In the genomic region with DNA sequence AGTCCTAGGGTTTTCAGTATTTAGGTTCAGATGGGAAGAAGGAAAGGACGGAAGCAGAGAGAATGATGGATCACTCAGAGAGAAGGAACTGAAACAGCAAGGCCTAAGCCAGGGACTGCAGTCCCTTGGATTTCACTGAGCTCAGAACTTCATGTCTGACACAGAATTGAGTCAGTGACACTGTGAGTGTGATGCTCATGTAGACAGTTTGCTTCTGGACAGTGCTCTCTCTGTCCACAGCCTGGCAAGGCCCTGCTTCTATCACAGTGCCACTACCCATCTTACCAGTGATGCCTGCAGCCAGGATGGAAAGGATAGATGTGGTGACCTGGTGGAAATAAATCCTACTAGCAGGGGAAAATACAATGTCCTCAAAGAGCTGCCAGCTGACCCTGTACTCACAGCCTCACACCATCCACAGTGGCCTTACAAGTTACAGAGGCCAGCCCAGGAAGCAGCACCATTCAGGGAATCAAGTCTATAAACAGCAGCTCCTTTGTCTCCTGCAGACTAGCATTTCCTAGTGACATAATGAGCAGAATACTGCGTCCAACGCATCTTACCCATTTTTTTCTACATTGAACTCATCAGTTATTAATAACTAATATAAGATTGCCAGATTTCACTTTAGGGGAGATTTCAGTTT, we compare ENCODE assay signal across 15 mouse cellular contexts. TPM values are rescaled to one million over a fixed set of nuclear protein-coding genes. Genes with fewer than 3 reads are reported as not detected.
A peak's percentile ranks its signal among the peaks of the same experiment; 100 is the strongest.
DNase-seq lines count a peak whose midpoint lies in the region; ATAC-seq and TF ChIP-seq lines count a peak whose summit lies in the region.
"Had no signal": no experiment of that assay in that cellular context is flagged by ENCODE, and none has a peak within 500 bp of the region (broad histone marks: within the 10 kb centered on the region; RNA-seq: fewer than 3 reads in every experiment).

No protein-coding gene starts in this region.

- no peaks in the 10 kb centered on the region for H3K9me3 ChIP-seq in embryonic facial prominence, embryonic 10.5 days
- H3K9me3 ChIP-seq in midbrain, embryonic 15.5 days: no peaks in the 10 kb centered on the region
- H3K9me3 ChIP-seq: kidney, embryonic 15.5 days; limb, embryonic 15.5 days had no signal

- H3K4me3 ChIP-seq in layer of hippocampus, adult 2 months: no peak overlapping the region
- H3K4me3 ChIP-seq in embryonic facial prominence, embryonic 10.5 days: no peak overlapping the region
- H3K4me3 ChIP-seq in midbrain, embryonic 15.5 days: no peak overlapping the region
- H3K4me3 ChIP-seq: kidney, embryonic 15.5 days; limb, embryonic 15.5 days had no signal

- 84% methylated on average over 3 of the region's 3 CpGs for WGBS in embryonic facial prominence, embryonic 10.5 days
- WGBS in midbrain, embryonic 15.5 days: 63% methylated on average over 3 of the region's 3 CpGs

- H3K4me1 ChIP-seq in embryonic facial prominence, embryonic 10.5 days: no peaks in the 10 kb centered on the region
- peaks cover 9% of the 10 kb centered on the region for H3K4me1 ChIP-seq in midbrain, embryonic 15.5 days
- H3K4me1 ChIP-seq: kidney, embryonic 15.5 days; limb, embryonic 15.5 days had no signal

- H3K9ac ChIP-seq in midbrain, embryonic 15.5 days: no peak overlapping the region
- H3K9ac ChIP-seq: kidney, embryonic 15.5 days; limb, embryonic 15.5 days had no signal

- DNase-seq in layer of hippocampus, adult 2 months (ENCODE audit: low spot score in 2 of 2): no peak
- DNase-seq in layer of hippocampus, adult 11-12 months (ENCODE audit: low spot score): no peak
- peak; percentile 32 for DNase-seq in Muller cell, postnatal 12 days (ENCODE audit: inconsistent ontology term)
- DNase-seq in embryonic facial prominence, embryonic 10.5 days (ENCODE audit: low spot score): peak; percentile 5
- no peak for DNase-seq in kidney, adult 8-10 months
- DNase-seq in urinary bladder, postnatal 10 days (ENCODE audit: low spot score): no peak
- DNase-seq: cerebellum, adult 9-11 months; embryo, embryonic 11 days; gastrocnemius, postnatal 10 days; lung, postnatal 14 days; right cerebral cortex, postnatal 25 days; thymus, postnatal 14 days had no signal

- no peaks in the 10 kb centered on the region for H3K27me3 ChIP-seq in embryonic facial prominence, embryonic 10.5 days (replicated peaks; ENCODE audit: low read depth, poor library complexity, severe bottlenecking)
- H3K27me3 ChIP-seq in midbrain, embryonic 15.5 days (replicated peaks): no peaks in the 10 kb centered on the region
- H3K27me3 ChIP-seq: kidney, embryonic 15.5 days; limb, embryonic 15.5 days had no signal

- no peak overlapping the region for H3K4me2 ChIP-seq in midbrain, embryonic 15.5 days
- H3K4me2 ChIP-seq: kidney, embryonic 15.5 days; limb, embryonic 15.5 days had no signal

- no peak for TF ChIP-seq CTCF in layer of hippocampus, adult 2 months (conservative IDR thresholded peaks at IDR 0.05)

- peak overlapping the region; percentile 75 for H3K27ac ChIP-seq in layer of hippocampus, adult 2 months
- H3K27ac ChIP-seq in embryonic facial prominence, embryonic 10.5 days (replicated peaks): no peak overlapping the region
- H3K27ac ChIP-seq in midbrain, embryonic 15.5 days: peak overlapping the region; percentile 77
- H3K27ac ChIP-seq: kidney, embryonic 15.5 days; limb, embryonic 15.5 days had no signal

- peaks cover 99% of the 10 kb centered on the region for H3K36me3 ChIP-seq in embryonic facial prominence, embryonic 10.5 days (replicated peaks)
- H3K36me3 ChIP-seq in midbrain, embryonic 15.5 days (replicated peaks): no peaks in the 10 kb centered on the region

- ATAC-seq in midbrain, embryonic 15.5 days (replicated peaks): peak; percentile 85

RNA-seq across cellular contexts. Expression of a gene that starts 43.1 kb away (rescaled TPM):
- total RNA-seq in layer of hippocampus, adult 2 months (2021): 1 to 10 TPM; 1.1 to 1.4 TPM
- 108 and 110 TPM in 2 replicates for polyA plus RNA-seq in embryonic facial prominence, embryonic 10.5 days (2016; fragmentation: Nextera tagmentation; extraction: Ambion mirVana)
- 12.0 and 18.7 TPM in 2 replicates for polyA plus RNA-seq in midbrain, embryonic 15.5 days (2015; fragmentation: Nextera tagmentation; extraction: Ambion mirVana)

Comparison
In these comparisons a context has a peak if more than half of its experiments do, and no peak if none do; other contexts are left out.
1. DNase-seq: peak in Muller cell, postnatal 12 days (single experiment) and embryonic facial prominence, embryonic 10.5 days (single experiment); none in layer of hippocampus, adult 2 months (0 of 2), layer of hippocampus, adult 11-12 months (single experiment), kidney, adult 8-10 months (0 of 2) and urinary bladder, postnatal 10 days (single experiment).